Mouse (Mus musculus) spleen, postnatal 4 days (tissue): ENCODE measurements around the gene Rap2c.

ENCODE experiments used
- DNase-seq, 2 experiments: peaks; one replicate each; pipeline ENCODE4 v3.0.0; 2022; ENCODE audit warnings: low spot score in 2 of 2

Rap2c gene

DNA sequence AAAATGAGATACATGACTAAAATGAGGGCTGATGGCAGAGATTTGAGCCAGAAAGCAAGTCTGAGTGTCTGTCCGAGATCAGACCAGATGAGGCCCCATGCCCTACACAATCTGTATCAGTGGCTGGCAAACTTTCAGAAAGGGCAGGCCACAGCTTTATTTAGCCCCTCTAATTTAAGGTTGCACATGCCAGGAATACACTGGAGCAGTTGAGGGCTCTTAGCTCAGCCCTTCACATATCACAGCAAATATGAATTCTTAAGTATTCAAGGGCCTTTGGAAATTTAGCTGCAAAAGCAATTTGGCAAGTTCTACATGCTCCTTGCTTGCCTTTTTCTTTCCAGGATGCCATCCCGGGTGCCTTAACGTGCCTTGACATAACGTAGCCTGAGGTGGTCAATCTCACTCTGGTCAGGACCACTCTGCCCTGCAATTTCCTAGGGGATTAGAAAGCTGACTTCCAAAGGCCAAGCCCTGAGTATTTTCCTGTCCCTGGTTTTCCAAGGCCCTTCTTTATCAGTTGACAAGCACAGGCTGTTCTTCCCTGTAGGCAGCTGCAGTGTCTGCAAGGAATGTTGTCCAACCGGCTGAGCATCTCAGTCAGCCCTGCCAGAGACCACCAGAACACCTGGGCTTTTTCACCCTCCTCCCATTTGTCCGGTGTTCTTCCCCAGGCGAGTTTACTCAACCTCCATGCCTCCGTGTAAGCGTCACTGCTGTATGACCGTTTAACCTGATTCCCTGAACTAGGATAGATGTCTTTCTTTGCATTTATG, 49.5 kb downstream of the Rap2c start:
- no peak for DNase-seq

DNA sequence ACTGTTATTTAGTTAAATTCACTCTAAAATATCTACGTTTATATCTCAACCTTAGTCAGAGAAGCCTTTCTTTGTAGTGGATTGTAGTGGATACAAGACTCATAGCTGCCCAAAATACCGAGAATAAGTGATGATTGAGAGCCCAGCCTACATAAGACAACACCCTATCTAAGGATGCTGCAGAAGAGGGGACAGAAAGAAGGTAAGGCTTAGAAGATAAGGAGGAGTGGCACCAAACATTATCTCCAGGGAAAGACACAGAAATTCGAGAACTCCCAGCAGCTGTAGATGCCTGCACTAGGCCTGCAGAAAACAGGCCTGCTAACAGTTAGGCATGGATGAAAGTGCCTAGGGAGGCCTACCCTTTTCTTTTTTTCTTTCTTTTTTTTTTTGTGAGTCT, 52.7 kb downstream of the Rap2c start:
- no peak for DNase-seq

DNA sequence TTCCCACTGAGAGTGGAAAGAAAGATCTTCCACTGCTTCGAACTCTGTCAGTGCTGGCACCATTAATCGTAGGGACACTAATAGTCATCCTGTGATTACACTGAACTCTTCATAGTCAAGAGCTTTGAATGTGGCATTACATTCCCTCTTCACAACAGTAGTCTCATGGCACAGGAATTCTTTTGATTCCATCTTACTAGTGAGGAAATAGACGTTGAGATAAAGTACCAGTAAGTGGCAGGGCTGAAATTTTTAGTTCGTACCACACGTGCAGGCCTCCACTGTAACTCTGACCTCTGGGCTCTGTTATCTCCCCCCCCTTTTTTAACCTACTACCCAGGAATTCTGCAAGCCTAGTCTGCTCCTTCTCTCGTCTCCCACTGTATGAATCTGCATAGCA, 54.9 kb downstream of the Rap2c start:
- DNase-seq, result no peak
